Mouse (Mus musculus): ENCODE data around the gene Pygo2. TPM values are rescaled to one million over a fixed set of nuclear protein-coding genes. Genes with fewer than 3 reads are reported as not detected.
A peak's percentile ranks its signal among the peaks of the same experiment; 100 is the strongest.
"Not testable (repeated sequence)": the region's sequence is repeated elsewhere in the genome, so short reads cannot be mapped to it uniquely, and the experiment has no call there.

Gene Pygo2
- polyA plus RNA-seq, 1 experiment = 4.6 TPM

DNA sequence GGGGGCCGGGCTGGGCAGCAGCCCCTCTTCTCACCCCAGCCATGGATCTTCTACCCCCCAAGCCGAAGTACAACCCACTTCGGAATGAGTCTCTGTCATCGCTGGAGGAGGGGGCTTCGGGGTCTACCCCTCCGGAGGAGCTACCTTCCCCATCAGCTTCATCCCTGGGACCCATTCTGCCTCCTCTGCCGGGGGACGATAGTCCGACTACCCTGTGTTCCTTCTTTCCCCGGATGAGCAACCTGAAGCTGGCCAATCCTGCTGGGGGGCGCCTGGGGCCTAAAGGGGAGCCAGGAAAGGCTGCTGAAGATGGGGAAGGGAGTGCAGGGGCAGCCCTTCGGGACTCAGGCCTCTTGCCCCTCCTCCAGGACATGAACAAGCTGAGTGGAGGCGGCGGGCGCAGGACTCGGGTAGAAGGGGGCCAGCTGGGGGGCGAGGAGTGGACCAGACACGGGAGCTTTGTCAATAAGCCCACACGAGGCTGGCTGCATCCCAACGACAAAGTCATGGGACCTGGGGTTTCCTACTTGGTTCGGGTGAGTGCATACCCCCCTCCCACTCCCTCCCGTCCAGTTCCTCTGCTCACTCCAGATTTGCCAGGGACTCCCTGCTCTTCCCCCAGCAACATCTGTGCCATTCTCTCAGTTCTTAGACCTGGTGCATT is 8.1 kb upstream of the Pygo2 start:
- 0 out of 2 replicates have a peak overlapping the region, but pooled peaks have one; percentile 71 for H3K27ac ChIP-seq (replicated peaks; ENCODE audit: low read depth, low read length)
- H3K4me3 ChIP-seq (ENCODE audit: insufficient read depth, low read depth, low read length) = peak overlapping the region; percentile 40
- H3K4me1 ChIP-seq (ENCODE audit: control insufficient read depth, insufficient read depth, insufficient read length, low read length) = peaks cover 7% of the 10 kb centered on the region

DNA sequence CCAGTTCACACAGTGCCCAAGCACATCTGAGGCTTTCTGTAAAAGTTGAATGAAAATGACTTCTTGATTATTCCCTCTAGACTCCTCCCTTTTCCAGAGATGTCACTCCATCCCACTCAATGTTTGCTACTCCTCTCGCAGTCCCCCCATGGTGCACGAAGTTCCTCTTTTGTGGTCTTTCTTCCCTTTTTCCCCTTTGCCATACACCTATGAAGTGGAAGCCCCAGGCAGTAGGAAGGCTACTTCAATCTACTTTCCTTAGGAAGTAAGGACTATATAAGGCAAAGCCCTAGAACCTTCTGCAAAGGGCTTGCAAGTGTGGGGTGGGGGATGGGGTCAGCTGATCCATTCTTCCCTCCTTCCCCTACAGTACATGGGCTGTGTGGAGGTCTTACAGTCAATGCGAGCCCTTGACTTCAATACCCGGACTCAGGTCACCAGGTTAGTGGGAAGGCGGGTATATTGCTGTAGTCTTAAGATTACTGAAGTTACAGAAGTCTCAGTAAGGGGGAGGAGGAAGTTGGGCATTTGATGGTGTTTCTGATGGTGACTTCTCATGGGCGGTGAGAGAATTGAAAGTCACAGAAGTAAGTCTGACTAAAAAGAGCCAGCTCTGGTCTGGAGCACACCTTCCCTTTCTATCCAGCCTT is 7.3 kb upstream of the Pygo2 start:
- Histone ChIP-seq H3K4me1 (ENCODE audit: control insufficient read depth, insufficient read depth, insufficient read length, low read length) (peaks cover 7% of the 10 kb centered on the region), H3K4me3 (ENCODE audit: insufficient read depth, low read depth, low read length) (no peak overlapping the region), H3K27ac (replicated peaks; ENCODE audit: low read depth, low read length) (no peak overlapping the region)

DNA sequence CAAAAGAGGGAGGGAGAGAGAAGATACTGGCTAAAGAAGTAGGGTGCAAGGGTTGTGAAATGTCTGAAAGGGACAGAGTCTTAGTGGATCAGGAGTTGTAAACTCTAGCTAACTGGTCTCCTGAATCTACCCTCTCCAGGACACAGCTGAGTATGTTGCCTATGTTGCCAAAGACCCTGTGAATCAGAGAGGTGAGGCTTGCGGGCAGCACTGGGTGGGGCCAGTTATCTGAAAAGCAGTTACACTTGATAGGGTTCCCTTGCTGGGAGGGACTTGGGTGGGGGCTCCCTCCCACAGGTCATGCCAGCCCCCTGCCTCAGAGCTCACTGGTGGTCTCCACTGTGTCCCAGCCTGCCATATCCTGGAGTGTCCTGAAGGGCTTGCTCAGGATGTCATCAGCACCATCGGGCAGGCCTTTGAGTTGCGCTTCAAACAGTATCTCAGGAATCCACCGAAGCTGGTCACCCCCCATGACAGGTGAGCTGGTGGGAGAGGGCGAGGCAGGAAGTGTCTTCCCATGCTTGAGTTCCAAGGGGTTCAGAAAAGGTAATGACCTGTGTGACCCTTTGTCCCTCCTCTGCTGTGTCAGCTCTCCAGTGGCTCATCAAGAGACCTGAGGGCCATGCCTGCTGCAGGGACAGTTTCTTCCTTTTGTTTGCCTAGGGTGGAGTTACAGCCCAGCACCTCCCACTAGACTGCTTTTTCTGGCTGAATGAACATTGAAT is 5.4 kb upstream of the Pygo2 start:
- no peak overlapping the region for H3K27ac ChIP-seq (replicated peaks; ENCODE audit: low read depth, low read length)
- H3K4me3 ChIP-seq (ENCODE audit: insufficient read depth, low read depth, low read length) = no peak overlapping the region
- peaks cover 7% of the 10 kb centered on the region for H3K4me1 ChIP-seq (ENCODE audit: control insufficient read depth, insufficient read depth, insufficient read length, low read length)

DNA sequence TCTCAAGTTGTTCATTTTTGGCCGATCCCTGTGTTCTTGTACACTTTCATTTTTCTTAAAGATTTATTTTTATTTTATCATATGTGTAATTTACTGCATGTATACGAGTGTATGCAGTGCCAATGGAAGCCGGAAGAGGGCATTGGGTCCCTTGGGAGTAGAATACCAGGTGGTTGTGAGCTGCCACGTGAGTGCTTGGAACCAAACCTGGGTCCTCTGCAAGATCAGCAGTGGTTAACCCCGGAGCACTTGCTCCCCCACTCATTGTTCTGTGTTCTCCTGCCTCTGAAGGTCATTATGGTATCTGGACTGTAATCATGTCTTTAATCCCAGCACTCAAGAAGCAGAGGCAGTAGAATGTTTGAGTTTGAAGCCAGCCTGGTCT is 4.9 kb upstream of the Pygo2 start:
- H3K4me3 ChIP-seq (ENCODE audit: insufficient read depth, low read depth, low read length) = no peak overlapping the region
- H3K4me1 ChIP-seq (ENCODE audit: control insufficient read depth, insufficient read depth, insufficient read length, low read length) = peaks cover 6% of the 10 kb centered on the region
- no peak overlapping the region for H3K27ac ChIP-seq (replicated peaks; ENCODE audit: low read depth, low read length)

DNA sequence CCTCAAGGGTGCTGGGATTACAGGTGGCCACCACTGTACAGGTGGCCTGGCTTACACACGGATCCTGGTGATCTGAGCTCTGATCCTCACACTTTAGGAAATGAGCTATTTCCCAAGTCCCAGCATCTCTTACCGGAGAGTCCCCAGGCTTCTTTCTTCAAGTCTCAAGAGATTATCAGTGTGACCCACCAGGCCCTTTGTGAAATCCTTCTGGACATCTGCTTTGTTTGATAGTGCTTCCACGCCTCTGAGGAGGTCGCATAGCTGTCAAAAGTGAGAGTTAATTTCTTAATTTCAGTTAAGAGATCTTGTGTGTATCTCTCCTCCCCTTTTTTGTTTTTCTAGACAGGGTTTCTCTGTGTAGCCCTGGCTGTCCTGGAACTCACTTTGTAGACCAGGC is 4.1 kb upstream of the Pygo2 start:
- Histone ChIP-seq H3K4me3 (ENCODE audit: insufficient read depth, low read depth, low read length) (no peak overlapping the region), H3K4me1 (ENCODE audit: control insufficient read depth, insufficient read depth, insufficient read length, low read length) (peaks cover 6% of the 10 kb centered on the region), H3K27ac (replicated peaks; ENCODE audit: low read depth, low read length) (no peak overlapping the region)

DNA sequence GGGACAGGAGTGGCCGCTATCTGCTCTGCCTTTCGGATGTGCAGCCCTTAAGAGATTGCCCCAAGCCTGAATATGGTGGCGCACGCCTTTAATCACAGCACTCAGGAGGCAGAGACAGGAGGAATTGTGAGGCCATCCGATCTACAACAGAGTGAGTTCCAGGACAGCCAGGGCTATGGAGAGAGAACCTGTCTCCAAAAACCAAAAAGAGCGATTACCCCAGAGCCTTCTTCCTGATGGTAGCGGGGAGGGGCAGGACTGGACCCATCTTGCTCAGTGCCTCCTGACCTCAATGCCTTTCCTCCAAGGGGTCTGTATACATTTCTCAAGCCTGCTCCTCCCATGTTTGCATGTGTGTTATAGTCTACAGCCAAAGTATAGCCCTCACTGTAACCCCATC is 993 bp upstream of the Pygo2 start:
- H3K4me1 ChIP-seq (ENCODE audit: control insufficient read depth, insufficient read depth, insufficient read length, low read length); H3K4me3 ChIP-seq (ENCODE audit: insufficient read depth, low read depth, low read length); H3K27ac ChIP-seq (replicated peaks; ENCODE audit: low read depth, low read length): not testable (repeated sequence)

DNA sequence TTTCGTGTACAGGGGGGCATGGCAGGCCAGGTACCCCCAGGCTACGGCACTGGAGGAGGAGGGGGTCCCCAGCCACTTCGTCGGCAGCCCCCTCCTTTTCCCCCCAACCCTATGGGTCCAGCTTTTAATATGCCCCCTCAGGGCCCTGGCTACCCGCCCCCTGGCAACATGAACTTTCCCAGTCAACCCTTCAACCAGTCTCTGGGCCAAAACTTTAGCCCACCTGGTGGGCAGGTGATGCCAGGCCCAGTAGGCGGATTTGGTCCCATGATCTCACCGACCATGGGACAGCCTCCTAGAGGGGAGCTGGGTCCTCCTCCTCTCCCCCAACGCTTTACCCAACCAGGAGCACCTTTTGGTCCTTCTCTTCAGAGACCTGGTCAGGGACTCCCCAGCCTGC is 2.6 kb downstream of the Pygo2 start:
- H3K4me1 ChIP-seq (ENCODE audit: control insufficient read depth, insufficient read depth, insufficient read length, low read length) = peaks cover 11% of the 10 kb centered on the region; the same call in 1 of the 2 replicates
- no peak overlapping the region for H3K4me3 ChIP-seq (ENCODE audit: insufficient read depth, low read depth, low read length)
- no peak overlapping the region for H3K27ac ChIP-seq (replicated peaks; ENCODE audit: low read depth, low read length)

DNA sequence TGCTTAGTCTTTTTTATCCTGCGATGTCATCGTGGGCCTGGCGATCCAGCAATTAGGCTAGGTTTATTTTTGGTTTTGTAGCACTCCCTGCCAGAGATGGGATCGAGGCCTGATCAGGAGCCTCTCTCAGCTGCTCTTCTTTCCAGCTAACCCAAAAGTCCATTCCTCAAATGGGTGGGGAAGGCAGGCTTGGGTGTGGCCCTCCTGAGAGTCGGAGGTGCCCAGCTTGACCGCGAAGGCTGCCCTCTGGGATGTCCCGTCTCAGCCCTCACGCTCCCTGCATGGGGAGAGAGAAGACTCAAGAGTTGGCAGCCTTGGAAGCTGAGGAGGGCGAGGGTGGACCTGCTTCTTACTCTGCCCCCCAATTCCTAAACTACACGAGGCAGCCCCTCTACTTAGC is 4.5 kb downstream of the Pygo2 start:
- Histone ChIP-seq H3K4me1 (ENCODE audit: control insufficient read depth, insufficient read depth, insufficient read length, low read length) (peaks cover 14% of the 10 kb centered on the region; the same call in 1 of the 2 replicates), H3K27ac (replicated peaks; ENCODE audit: low read depth, low read length) (no peak overlapping the region), H3K4me3 (ENCODE audit: insufficient read depth, low read depth, low read length) (no peak overlapping the region)

DNA sequence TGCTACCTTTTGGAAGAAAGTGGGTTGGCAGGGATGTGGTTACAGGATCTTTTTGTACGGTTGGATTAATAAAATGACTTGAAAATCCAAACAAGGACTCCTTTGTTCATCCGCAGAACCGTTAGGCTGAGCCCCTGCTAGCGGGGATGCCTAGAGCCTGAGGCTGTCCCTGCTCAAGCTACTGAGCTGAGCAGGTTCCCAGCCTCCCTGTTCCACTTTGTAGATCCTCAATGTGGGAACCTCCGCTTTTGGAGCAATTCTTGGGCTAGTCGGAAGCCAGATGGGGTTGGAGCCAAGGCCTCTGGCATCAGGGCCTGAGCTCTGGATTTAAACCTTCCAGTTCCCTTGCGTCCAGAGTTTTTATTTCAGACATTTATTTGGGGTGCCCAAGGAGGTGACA is 5.0 kb downstream of the Pygo2 start:
- Histone ChIP-seq H3K4me3 (ENCODE audit: insufficient read depth, low read depth, low read length) (no peak overlapping the region), H3K4me1 (ENCODE audit: control insufficient read depth, insufficient read depth, insufficient read length, low read length) (peaks cover 14% of the 10 kb centered on the region; the same call in 1 of the 2 replicates), H3K27ac (replicated peaks; ENCODE audit: low read depth, low read length) (no peak overlapping the region)

DNA sequence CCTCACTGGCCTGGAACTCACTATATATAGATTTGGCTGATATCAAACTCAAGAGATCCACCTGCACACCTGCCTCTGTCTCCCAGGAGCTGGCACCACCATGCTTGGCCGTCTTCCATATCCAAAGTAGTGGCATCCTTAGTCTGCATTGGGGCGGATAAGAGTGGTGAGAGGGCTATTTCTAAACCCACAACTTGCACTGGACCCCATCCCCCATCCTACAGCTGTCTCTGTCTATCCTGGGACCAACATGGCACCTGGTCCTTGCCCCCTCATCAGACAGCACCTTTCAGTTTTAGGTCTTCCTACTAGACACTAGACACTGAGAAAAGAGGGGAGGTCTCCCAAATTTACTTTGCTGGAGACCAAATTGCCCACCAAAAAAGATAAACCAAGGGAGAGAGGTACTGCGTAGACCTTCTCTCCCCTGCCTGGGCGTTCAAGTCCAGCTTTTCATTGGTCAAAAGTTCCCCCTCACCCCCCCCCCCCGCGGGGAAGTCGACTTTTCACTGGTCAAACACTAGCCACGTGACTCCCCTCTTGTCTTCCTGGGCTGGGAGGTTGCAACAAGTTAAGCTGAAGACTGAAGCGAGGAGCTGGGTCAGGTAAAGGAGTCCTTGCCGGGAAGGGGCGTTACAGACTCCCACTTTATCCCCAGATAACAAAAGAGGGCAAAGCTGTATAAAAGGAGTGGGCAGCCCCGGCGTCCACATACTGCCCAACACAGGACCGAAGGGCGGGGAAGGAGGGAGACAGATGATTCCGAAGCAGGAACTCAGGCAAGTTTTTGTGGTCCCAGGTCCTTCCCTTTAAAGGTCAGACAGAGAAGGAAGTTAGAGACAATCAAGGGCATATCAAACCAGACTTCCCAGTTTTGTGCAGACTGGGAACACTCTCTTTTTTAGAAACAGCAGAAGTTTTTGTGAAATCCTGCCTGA is 6.4 kb downstream of the Pygo2 start, which contains the start of gene Pbxip1:
TSS of gene Pbxip1 (plus strand) at position 531 of the 938 bp plus-strand sequence.
- Histone ChIP-seq H3K27ac (replicated peaks; ENCODE audit: low read depth, low read length) (peak within 1 kb of the TSS; percentile 76), H3K4me1 (ENCODE audit: control insufficient read depth, insufficient read depth, insufficient read length, low read length) (peaks cover 9% of the 10 kb centered on the region; the same call in 1 of the 2 replicates), H3K4me3 (ENCODE audit: insufficient read depth, low read depth, low read length) (peak within 1 kb of the TSS; percentile 75)

DNA sequence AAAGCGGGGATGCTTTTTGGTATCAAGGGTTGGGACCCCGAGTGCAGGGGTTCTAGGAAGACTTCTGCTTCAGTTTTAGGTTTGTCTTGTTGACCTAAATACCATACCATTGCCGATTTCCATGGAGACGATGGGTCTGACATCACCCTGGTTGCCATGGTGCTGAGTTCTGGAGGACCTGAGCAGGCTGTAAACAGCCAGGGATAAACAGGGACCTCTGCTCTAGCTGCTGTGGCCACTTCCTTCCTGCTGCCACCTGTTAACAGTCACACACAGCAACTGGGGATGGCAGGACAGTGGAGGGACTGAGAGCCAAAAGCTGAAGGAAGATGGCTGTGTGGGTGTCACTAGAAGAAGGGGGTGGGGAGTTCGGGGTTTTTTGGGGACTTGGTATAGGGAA is 7.3 kb downstream of the Pygo2 start:
- Histone ChIP-seq H3K4me3 (ENCODE audit: insufficient read depth, low read depth, low read length) (peak overlapping the region; percentile 75), H3K27ac (replicated peaks; ENCODE audit: low read depth, low read length) (peak overlapping the region; percentile 76)

DNA sequence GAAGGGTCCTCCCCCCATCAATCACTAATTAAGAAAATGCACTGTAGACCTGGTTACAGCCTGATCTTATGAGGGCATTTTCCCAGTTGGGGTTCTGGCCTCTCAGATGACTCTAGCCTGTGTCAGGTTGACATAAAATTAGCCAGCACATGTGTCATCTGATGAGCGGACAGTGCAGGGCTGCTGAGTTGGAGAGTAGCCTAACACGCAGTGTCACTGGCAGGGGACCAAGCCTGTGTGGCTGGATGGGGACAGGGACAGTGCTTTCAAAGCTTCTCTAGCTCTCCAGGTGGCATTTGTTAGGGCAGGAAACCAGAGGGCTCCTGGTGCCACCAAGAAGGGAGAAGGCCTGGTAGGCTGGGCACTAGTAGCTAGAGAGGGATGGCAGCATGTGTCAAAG is 10.7 kb downstream of the Pygo2 start:
- Histone ChIP-seq H3K27ac (replicated peaks; ENCODE audit: low read depth, low read length) (no peak overlapping the region), H3K4me1 (ENCODE audit: control insufficient read depth, insufficient read depth, insufficient read length, low read length) (peaks cover 8% of the 10 kb centered on the region; the same call in 1 of the 2 replicates), H3K4me3 (ENCODE audit: insufficient read depth, low read depth, low read length) (no peak overlapping the region)

More for the DNA sequence above, 7.3 kb downstream of the Pygo2 start:
- H3K4me1 ChIP-seq (ENCODE audit: control insufficient read depth, insufficient read depth, insufficient read length, low read length) = peaks cover 8% of the 10 kb centered on the region; the same call in 1 of the 2 replicates

DNA sequence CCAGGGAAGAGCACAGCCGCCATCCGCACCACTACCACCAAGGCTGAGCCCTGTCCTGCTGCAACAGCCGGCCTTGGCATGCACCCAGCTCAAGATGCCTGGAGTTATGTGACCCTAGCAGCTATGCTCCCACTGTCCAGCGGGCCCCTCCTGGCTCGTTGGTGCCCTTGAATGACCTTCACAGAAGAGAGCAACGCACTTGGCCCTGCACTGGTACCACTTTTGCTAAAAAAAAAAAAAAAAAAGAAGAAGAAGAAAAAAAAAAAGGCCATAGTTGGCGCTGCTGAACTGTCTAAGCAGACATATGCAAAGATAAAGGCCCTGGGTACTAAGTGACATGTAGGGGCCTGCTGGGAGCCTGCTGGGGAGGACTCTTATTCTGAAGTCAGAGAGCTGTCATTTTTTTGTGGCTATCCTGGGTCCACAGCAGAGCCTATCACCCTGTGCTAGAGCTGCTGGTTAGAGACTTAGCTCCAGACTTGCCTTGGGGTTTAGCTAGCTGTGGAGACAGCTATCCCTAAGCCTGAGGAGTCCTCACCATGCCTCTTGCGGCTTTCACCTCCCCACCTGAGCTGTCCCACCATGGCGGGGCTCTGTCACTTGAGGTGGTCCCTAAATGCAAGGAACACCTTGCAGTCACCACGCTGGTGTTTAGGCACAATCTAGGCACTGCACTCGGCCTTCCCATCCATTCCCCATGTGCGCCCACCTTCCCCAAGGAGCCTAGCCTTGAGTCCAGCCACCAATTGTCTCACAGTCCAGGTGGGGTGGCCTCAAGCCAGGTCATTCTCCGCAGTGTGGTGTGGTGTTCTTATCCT is 18.9 kb downstream of the Pygo2 start:
- Histone ChIP-seq H3K4me1 (ENCODE audit: control insufficient read depth, insufficient read depth, insufficient read length, low read length) (no peaks in the 10 kb centered on the region), H3K27ac (replicated peaks; ENCODE audit: low read depth, low read length) (no peak overlapping the region), H3K4me3 (ENCODE audit: insufficient read depth, low read depth, low read length) (no peak overlapping the region)

DNA sequence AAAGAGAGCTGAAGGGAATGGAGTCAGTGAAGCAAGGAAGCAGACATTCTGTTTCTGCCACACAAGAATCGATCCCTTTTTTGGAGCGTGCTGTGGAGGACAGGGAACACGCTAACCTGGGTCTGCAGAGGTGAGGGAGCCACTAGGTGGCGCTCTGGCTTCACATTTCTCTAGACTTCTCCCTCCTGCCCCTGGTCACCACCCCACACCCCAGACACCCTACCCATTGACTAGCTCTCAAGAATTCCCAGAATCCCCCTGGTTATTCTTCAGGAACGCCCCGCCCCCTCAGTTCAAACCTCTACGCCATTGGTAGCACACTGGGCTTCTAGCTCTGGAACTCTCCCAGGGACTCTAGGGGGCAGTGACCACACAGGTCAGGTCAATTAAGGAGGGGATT is 19.5 kb downstream of the Pygo2 start:
- no peak overlapping the region for H3K4me3 ChIP-seq (ENCODE audit: insufficient read depth, low read depth, low read length)
- H3K27ac ChIP-seq (replicated peaks; ENCODE audit: low read depth, low read length) = no peak overlapping the region
- no peaks in the 10 kb centered on the region for H3K4me1 ChIP-seq (ENCODE audit: control insufficient read depth, insufficient read depth, insufficient read length, low read length)

Measured in brown adipose tissue, adult 24 weeks (tissue).